Mouse (Mus musculus) midbrain, postnatal 0 days (tissue): ENCODE measurements around the gene B4galt5. TPM values are rescaled to one million over a fixed set of nuclear protein-coding genes. Genes with fewer than 3 reads are reported as not detected.

Experiments used
- ATAC-seq: fragments of 200-750 bp; cut with Nextera tagmentation; 2 replicates; pipeline ENCODE4 v1.8.0; 2017; ENCODE audit warnings: moderate number of reproducible peaks, mild to moderate bottlenecking, moderate TSS enrichment, moderate library complexity; ENCODE audit not compliant: low FRiP score
- DNase-seq: peaks from one replicate; pipeline ENCODE4 v3.0.0-alpha.2; 2015; ENCODE audit warnings: low spot score
- H3K27ac ChIP-seq: fragments of 300-500 bp; sonication (generic); 2 replicates; pipeline ENCODE4 v1.5.1; 2014; ENCODE audit warnings: low read depth, mild to moderate bottlenecking, low read length, mixed read lengths
- H3K27me3 ChIP-seq: fragments of 300-500 bp; sonication (generic); 2 replicates; pipeline ENCODE4 v1.6.1; 2014; ENCODE audit warnings: low read length, control low read depth, mixed read lengths; ENCODE audit not compliant: insufficient read depth
- H3K36me3 ChIP-seq: fragments of 300-500 bp; sonication (generic); 2 replicates; pipeline ENCODE4 v1.6.1; 2014; ENCODE audit warnings: low read length, control low read depth, mixed read lengths; ENCODE audit not compliant: insufficient read depth
- H3K4me1 ChIP-seq: fragments of 300-500 bp; sonication (generic); 2 replicates; pipeline ENCODE4 v1.6.1; 2014; ENCODE audit warnings: mild to moderate bottlenecking, control low read depth, antibody characterized with exemption, low read length, mixed read lengths; ENCODE audit not compliant: insufficient read depth
- H3K4me2 ChIP-seq: fragments of 300-500 bp; sonication (generic); 2 replicates; pipeline ENCODE4 v1.6.1; 2014; ENCODE audit warnings: low read depth, mild to moderate bottlenecking, low read length, mixed read lengths; ENCODE audit not compliant: poor library complexity, severe bottlenecking
- H3K4me3 ChIP-seq: fragments of 300-500 bp; sonication (generic); 2 replicates; pipeline ENCODE4 v1.5.1; 2014; ENCODE audit warnings: low read depth, mild to moderate bottlenecking, low read length, moderate library complexity
- H3K9ac ChIP-seq: fragments of 300-500 bp; sonication (generic); replicated peaks from 2 replicates; pipeline ENCODE4 v1.6.1; 2014; ENCODE audit warnings: mild to moderate bottlenecking, low read length, moderate library complexity, mixed read lengths; ENCODE audit not compliant: poor library complexity, severe bottlenecking
- H3K9me3 ChIP-seq: fragments of 300-500 bp; sonication (generic); 2 replicates; pipeline ENCODE4 v1.6.1; 2016; ENCODE audit warnings: low read length, control low read depth
- CTCF ChIP-seq: IDR thresholded peaks from 2 replicates; pipeline ENCODE4 v1.5.1; 2016; ENCODE audit warnings: antibody characterized with exemption, mild to moderate bottlenecking
- WGBS: fragments of 180-500 bp; shearing (Covaris S2); extraction: QIAGEN DNeasy Blood & Tissue Kit; methylation state at CpG from one replicate; pipeline ENCODE4 v1.1.7; 2014; 5-methylcytosine and 5-hydroxymethylcytosine counted together
- polyA plus RNA-seq: library from polyadenylated mRNA; unstranded; fragments of >200 nt; fragmentation: Nextera tagmentation; extraction: Ambion mirVana; gene quantifications from 2 replicates; pipeline ENCODE4 v1.2.1, GENCODE M21; 2015
- total RNA-seq: library from RNA; depleted of rRNA; stranded (reverse); fragments of >200 nt; gene quantifications from 2 replicates; pipeline ENCODE4 v1.2.3, GENCODE M21; 2014

B4galt5 gene
- total and polyA plus RNA-seq, 2 experiments from 2014 or later = 35.6 to 88.3 TPM

DNA sequence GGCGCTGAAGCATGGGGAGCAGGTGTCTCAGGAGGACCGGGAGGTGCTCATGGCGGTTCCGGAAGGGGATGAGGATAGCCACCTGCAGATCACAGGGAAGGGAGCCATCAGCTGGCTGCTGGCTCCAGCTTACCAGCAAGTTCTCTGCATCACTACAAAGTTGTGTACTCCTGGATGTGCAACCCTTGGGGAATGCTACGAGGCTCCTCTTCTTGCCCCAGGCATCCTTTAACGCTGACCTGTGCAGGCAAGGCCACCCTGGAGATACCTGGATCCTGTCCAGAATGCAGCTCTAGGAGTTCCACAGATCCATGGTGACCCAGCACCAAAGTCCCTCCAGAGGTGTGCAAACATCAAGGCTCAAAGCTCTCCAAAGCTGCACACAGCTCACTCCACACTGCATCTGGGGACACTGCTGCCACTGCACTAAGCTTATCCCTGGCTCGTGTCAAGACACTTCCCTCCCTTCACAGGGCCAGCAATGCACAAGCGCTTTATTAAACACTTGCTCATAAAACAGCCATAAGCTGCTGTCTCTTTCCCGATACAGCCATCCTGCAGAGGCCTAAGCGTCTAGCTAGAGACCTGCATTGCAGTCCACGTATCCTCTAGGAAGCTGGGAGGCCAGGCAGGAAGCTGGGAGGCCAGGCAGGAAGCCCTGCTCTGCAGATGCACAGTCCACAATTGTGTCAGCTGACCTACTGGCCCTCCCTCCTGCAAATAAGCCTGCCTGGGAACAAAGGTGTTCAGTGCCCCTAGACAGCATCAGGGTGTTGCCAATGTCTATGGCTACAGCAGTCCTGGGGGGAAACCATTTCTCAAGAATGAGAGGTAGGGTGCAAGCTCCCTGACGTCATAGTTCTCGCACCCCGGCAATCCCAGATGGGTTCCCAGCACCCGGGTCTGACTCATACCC, 42.1 kb downstream of the B4galt5 start:
- Histone ChIP-seq H3K4me2 (no peak overlapping the region), H3K9ac (no peak overlapping the region), H3K4me1 (no peaks in the 10 kb centered on the region), H3K4me3 (no peak overlapping the region), H3K9me3 (no peaks in the 10 kb centered on the region), H3K27me3 (no peaks in the 10 kb centered on the region), H3K27ac (no peak overlapping the region), H3K36me3 (peaks cover 54% of the 10 kb centered on the region)
- no peak for TF ChIP-seq CTCF
- 87% methylated on average over 15 of the region's 15 CpGs for WGBS
- ATAC-seq = no peak
- no peak for DNase-seq

GRCm38 (mm10) chr2:167306273-167306594, 42.7 kb downstream of the B4galt5 start:
- Histone ChIP-seq H3K27me3 (no peaks in the 10 kb centered on the region), H3K36me3 (peaks cover 59% of the 10 kb centered on the region), H3K27ac (no peak overlapping the region), H3K4me2 (no peak overlapping the region), H3K9ac (no peak overlapping the region), H3K9me3 (no peaks in the 10 kb centered on the region), H3K4me3 (no peak overlapping the region), H3K4me1 (no peaks in the 10 kb centered on the region)
- 88% methylated on average over 4 of the region's 4 CpGs for WGBS
- ATAC-seq (no peak), DNase-seq (no peak)
- TF ChIP-seq CTCF = no peak

DNA sequence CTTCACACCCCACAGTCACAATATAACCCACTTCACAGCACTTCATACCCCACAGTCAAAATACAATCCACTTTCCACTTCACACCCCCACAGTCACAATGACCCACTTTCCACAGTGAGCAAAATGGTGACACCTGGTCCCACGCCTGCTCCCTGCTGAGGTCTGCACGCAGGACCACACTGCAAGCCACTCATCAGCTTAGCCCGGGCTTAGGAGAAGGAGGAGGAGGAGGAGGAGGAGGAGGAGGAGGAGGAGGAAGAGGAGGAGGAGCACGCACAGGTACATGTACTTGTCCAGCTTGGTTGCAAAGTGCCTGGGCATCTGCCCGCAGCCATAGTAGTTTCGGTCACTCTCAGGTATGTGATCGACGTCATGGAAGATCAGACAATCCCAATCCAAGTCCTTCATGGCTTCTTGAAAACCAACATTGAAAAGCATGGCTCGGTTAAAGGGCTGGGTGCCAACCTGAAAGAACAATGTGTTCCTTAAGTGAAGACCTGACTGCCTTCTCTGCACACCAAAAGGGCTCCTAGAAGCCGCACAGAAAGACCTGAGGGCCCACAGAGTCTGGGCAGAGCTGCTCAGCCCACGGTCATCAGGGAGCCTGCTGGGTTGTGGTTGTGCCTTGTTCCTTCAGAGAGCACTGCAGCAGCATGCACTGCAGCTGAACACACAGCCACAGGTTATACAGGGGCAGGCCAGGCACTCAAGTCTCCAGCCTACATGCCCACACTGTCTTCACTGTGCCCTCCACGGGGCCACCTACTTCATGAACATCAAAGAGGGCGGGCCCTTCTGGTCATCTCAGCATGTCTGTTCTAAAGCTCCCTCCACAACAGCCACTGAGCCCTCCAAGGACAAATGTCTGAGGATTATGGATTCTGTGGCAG, 43.4 kb downstream of the B4galt5 start:
- DNase-seq = no peak
- TF ChIP-seq CTCF = no peak
- Histone ChIP-seq H3K4me3 (no peak overlapping the region), H3K4me1 (no peaks in the 10 kb centered on the region), H3K36me3 (peaks cover 61% of the 10 kb centered on the region), H3K4me2 (no peak overlapping the region), H3K9ac (no peak overlapping the region), H3K9me3 (no peaks in the 10 kb centered on the region), H3K27me3 (no peaks in the 10 kb centered on the region), H3K27ac (no peak overlapping the region)
- no peak for ATAC-seq
- WGBS = 91% methylated on average over 12 of the region's 13 CpGs

DNA sequence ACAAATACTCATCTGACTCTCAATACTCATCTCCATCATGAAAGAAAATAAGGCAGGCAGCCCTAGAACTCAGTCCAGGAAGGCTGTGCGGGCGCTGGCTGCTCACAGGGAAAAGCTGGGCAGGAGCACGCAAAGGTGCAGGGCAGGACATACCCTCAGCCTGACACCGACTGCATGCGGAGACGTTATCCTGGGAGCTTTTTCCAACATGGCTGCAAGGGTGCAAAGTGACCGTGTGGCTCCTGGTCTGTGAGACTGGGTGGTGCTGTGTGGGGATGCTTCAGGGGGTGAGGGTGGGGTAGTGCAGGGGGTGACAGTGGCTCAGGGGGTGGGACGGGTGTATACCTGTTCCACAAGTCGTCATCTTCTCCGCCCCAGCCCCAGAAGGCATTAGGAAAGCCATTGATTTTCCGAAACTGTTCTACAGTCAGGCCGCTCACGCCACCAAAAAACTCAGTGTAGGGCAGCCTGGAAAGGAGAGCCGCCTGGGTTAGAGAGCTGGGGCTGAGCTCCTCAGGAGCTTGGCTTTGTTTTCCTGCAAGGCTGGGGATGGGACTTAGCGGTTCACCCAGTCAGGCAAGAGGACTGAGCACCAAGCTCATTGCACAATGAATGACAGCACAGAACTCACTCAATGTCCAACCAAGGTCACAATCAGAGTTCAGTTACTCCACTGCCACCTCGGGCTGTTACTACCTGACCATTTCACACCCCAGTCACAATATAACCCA, 44.2 kb downstream of the B4galt5 start:
- H3K9me3 ChIP-seq = no peaks in the 10 kb centered on the region
- ATAC-seq = no peak
- DNase-seq = no peak
- no peak overlapping the region for H3K27ac ChIP-seq
- peaks cover 67% of the 10 kb centered on the region for H3K36me3 ChIP-seq
- WGBS = 90% methylated on average over 16 of the region's 16 CpGs
- H3K4me2 ChIP-seq = no peak overlapping the region
- H3K9ac ChIP-seq = no peak overlapping the region
- no peak for TF ChIP-seq CTCF
- no peaks in the 10 kb centered on the region for H3K4me1 ChIP-seq
- no peaks in the 10 kb centered on the region for H3K27me3 ChIP-seq
- no peak overlapping the region for H3K4me3 ChIP-seq

DNA sequence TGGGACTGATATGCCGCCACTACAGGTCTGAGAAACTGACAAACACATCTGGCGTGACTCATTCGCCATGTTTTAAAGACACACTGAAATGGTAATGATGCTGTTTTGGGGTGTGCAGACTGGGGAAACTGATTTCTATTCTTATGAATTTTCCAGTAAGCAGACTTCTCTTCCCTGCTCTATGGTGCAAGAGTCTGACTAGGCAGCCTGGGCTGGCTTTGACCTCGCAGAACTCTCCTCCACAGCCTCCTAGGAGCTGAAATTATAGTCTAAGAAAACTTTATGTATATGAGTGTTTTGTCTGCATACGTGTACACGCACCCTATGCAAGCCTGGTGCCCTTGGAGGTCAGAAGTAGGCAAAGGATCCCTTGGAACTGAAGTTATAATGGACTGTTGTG, 45.2 kb downstream of the B4galt5 start:
- Histone ChIP-seq H3K27ac (no peak overlapping the region), H3K4me1 (no peaks in the 10 kb centered on the region), H3K4me3 (no peak overlapping the region), H3K36me3 (peaks cover 70% of the 10 kb centered on the region), H3K9ac (no peak overlapping the region), H3K9me3 (no peaks in the 10 kb centered on the region), H3K4me2 (no peak overlapping the region), H3K27me3 (no peaks in the 10 kb centered on the region)
- no peak for DNase-seq
- TF ChIP-seq CTCF = no peak
- WGBS = 94% methylated on average over 6 of the region's 6 CpGs
- no peak for ATAC-seq
